12 mouse cellular contexts compared by ENCODE assay signal in the genomic region with DNA sequence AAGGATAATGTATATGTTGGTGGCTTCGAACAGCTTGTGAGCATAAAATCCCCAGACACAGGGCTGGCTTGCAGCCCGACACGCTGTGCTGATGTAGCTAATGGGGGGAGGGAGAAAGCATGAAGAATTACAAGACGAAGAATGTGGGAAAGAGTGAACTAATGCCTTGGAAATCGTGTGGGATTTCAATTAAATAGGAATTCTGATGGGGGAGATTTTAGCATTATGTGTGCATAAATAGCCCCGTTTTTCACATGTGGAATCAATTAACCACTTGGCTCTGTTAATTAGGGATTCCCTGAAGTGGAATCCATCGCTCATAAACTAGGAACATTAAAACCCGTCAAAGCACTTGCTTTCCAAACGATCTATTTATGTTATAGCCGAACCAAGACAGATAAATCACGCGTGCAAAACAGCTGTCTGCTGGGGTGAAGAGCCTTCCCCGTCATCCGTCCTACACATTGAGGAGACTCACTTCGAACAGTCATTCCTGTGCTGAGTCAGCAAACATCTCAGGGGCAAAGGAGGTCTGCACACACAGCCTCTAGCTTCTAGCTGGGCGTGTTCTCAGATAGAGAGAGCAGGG.
DNase-seq lines count a peak whose midpoint lies in the region; ATAC-seq lines count a peak whose summit lies in the region.
"Had no signal": no experiment of that assay in that cellular context is flagged by ENCODE, and none has a peak within 500 bp of the region (broad histone marks: within the 10 kb centered on the region; RNA-seq: fewer than 3 reads in every experiment).

No protein-coding gene starts in this region.

- peak overlapping the region; percentile 2; the same call in 1 of the 2 replicates for H3K4me2 ChIP-seq in hindbrain, embryonic 14.5 days (replicated peaks)
- no peak overlapping the region for H3K4me2 ChIP-seq in hindbrain, embryonic 12.5 days (replicated peaks)
- H3K4me2 ChIP-seq: heart, embryonic 12.5 days had no signal

- H3K9ac ChIP-seq in hindbrain, embryonic 14.5 days = no peak overlapping the region
- no peak overlapping the region for H3K9ac ChIP-seq in hindbrain, embryonic 12.5 days
- H3K9ac ChIP-seq: heart, embryonic 12.5 days had no signal

- H3K36me3 ChIP-seq in hindbrain, embryonic 14.5 days (replicated peaks; ENCODE audit: control insufficient read depth, insufficient read depth) = no peaks in the 10 kb centered on the region
- no peaks in the 10 kb centered on the region for H3K36me3 ChIP-seq in hindbrain, embryonic 12.5 days
- H3K36me3 ChIP-seq: heart, embryonic 12.5 days had no signal

- DNase-seq in hindbrain, embryonic 14.5 days (ENCODE audit: low spot score) = peak; percentile 48
- peak; percentile 52 for DNase-seq in right cerebral cortex, adult 18-20 months
- DNase-seq in right cerebral cortex, postnatal 14 days = no peak
- peak; percentile 62 for DNase-seq in hindlimb bud, embryonic 11.5 days (ENCODE audit: extremely low spot score, low read depth, low spot score)
- no peak for DNase-seq in adipocyte (ENCODE audit: low spot score)
- DNase-seq in spleen, postnatal 14 days (ENCODE audit: low spot score in 2 of 2) = no peak
- DNase-seq in adrenal gland, postnatal 25 days = no peak
- DNase-seq: adrenal gland, adult 8-10 months; layer of hippocampus, postnatal 36 days had no signal

- WGBS in hindbrain, embryonic 14.5 days = 45% methylated on average over 16 of the region's 16 CpGs
- WGBS in hindbrain, embryonic 12.5 days = 60% methylated on average over 16 of the region's 16 CpGs

- peak; percentile 62 for ATAC-seq in hindbrain, embryonic 14.5 days (ENCODE audit: low FRiP score)
- ATAC-seq in hindbrain, embryonic 12.5 days (ENCODE audit: low FRiP score) = no peak

- H3K4me3 ChIP-seq in hindbrain, embryonic 14.5 days (replicated peaks; ENCODE audit: low read length) = no peak overlapping the region
- H3K4me3 ChIP-seq in hindbrain, embryonic 12.5 days = no peak overlapping the region
- H3K4me3 ChIP-seq: heart, embryonic 12.5 days; megakaryocyte, embryonic 14.5 days had no signal

- H3K27ac ChIP-seq in hindbrain, embryonic 14.5 days = peak overlapping the region; percentile 32; the same call in 1 of the 2 replicates
- H3K27ac ChIP-seq in hindbrain, embryonic 12.5 days = no peak overlapping the region

- H3K9me3 ChIP-seq in hindbrain, embryonic 14.5 days (ENCODE audit: control insufficient read depth, low read length) = 0 out of 2 replicates have a peak, but pooled peaks cover 3% of the 10 kb centered on the region
- H3K9me3 ChIP-seq in hindbrain, embryonic 12.5 days (replicated peaks) = no peaks in the 10 kb centered on the region

- no peaks in the 10 kb centered on the region for H3K27me3 ChIP-seq in hindbrain, embryonic 14.5 days (ENCODE audit: control insufficient read depth, insufficient read depth, low read length)
- no peaks in the 10 kb centered on the region for H3K27me3 ChIP-seq in hindbrain, embryonic 12.5 days
- H3K27me3 ChIP-seq: heart, embryonic 12.5 days had no signal

- peaks cover 10% of the 10 kb centered on the region for H3K4me1 ChIP-seq in hindbrain, embryonic 14.5 days (replicated peaks; ENCODE audit: control insufficient read depth, insufficient read depth, low read length)
- H3K4me1 ChIP-seq in hindbrain, embryonic 12.5 days = peaks cover 5% of the 10 kb centered on the region
- H3K4me1 ChIP-seq: heart, embryonic 12.5 days; megakaryocyte, embryonic 14.5 days had no signal

Comparison
In these comparisons a context has a peak if more than half of its experiments do, and no peak if none do; other contexts are left out.
1. DNase-seq: peak in hindbrain, embryonic 14.5 days (single experiment), right cerebral cortex, adult 18-20 months (single experiment) and hindlimb bud, embryonic 11.5 days (single experiment); none in right cerebral cortex, postnatal 14 days (single experiment), adipocyte (single experiment), spleen, postnatal 14 days (0 of 2) and adrenal gland, postnatal 25 days (single experiment).